Mouse (Mus musculus): ENCODE measurements around the gene Arl15. TPM values are rescaled to one million over a fixed set of nuclear protein-coding genes. Genes with fewer than 3 reads are reported as not detected.

Arl15 gene
- polyA plus RNA-seq, 1 experiment from 2014 or later: 4.9 TPM

GRCm38 (mm10) chr13:113983633-113984032, 189.3 kb downstream of the Arl15 start:
- Histone ChIP-seq H3K4me2 (replicated peaks; ENCODE audit: low read depth) (no peak overlapping the region), H3K27ac (ENCODE audit: low read depth, low read length) (no peak overlapping the region), H3K27me3 (replicated peaks; ENCODE audit: control insufficient read depth, insufficient read depth, low read length) (no peaks in the 10 kb centered on the region), H3K4me1 (replicated peaks; ENCODE audit: control insufficient read depth, insufficient read depth, low read length) (no peaks in the 10 kb centered on the region), H3K36me3 (ENCODE audit: control insufficient read depth, insufficient read depth) (no peaks in the 10 kb centered on the region), H3K4me3 (ENCODE audit: low read depth, low read length) (no peak overlapping the region), H3K9ac (ENCODE audit: low read depth, low read length) (no peak overlapping the region), H3K9me3 (ENCODE audit: control insufficient read depth) (no peaks in the 10 kb centered on the region)
- no peak for ATAC-seq
- WGBS: 56% methylated on average over 6 of the region's 6 CpGs
- no peak for TF ChIP-seq CTCF (IDR thresholded peaks at IDR 0.05; ENCODE audit: low read depth)

- no peak for ATAC-seq
- Histone ChIP-seq H3K4me1 (replicated peaks; ENCODE audit: control insufficient read depth, insufficient read depth, low read length) (no peaks in the 10 kb centered on the region), H3K9me3 (ENCODE audit: control insufficient read depth) (no peaks in the 10 kb centered on the region), H3K4me3 (ENCODE audit: low read depth, low read length) (no peak overlapping the region), H3K27me3 (replicated peaks; ENCODE audit: control insufficient read depth, insufficient read depth, low read length) (no peaks in the 10 kb centered on the region), H3K4me2 (replicated peaks; ENCODE audit: low read depth) (no peak overlapping the region), H3K27ac (ENCODE audit: low read depth, low read length) (no peak overlapping the region), H3K36me3 (ENCODE audit: control insufficient read depth, insufficient read depth) (no peaks in the 10 kb centered on the region), H3K9ac (ENCODE audit: low read depth, low read length) (no peak overlapping the region)
- WGBS: 96% methylated on average over 4 of the region's 4 CpGs
- no peak for TF ChIP-seq CTCF (IDR thresholded peaks at IDR 0.05; ENCODE audit: low read depth)
Observed at GRCm38 (mm10) chr13:113984491-113984890, 190.2 kb downstream of the Arl15 start.

- H3K4me3 ChIP-seq (ENCODE audit: low read depth, low read length): no peak overlapping the region
- no peaks in the 10 kb centered on the region for H3K4me1 ChIP-seq (replicated peaks; ENCODE audit: control insufficient read depth, insufficient read depth, low read length)
- H3K36me3 ChIP-seq (ENCODE audit: control insufficient read depth, insufficient read depth): no peaks in the 10 kb centered on the region
- H3K4me2 ChIP-seq (replicated peaks; ENCODE audit: low read depth): no peak overlapping the region
- ATAC-seq: no peak
- no peaks in the 10 kb centered on the region for H3K9me3 ChIP-seq (ENCODE audit: control insufficient read depth)
- no peak overlapping the region for H3K9ac ChIP-seq (ENCODE audit: low read depth, low read length)
- TF ChIP-seq CTCF (IDR thresholded peaks at IDR 0.05; ENCODE audit: low read depth): no peak
- H3K27ac ChIP-seq (ENCODE audit: low read depth, low read length): no peak overlapping the region
- H3K27me3 ChIP-seq (replicated peaks; ENCODE audit: control insufficient read depth, insufficient read depth, low read length): no peaks in the 10 kb centered on the region
- whole genome bisulfite sequencing: 91% methylated on average over 13 of the region's 13 CpGs
Observed at GRCm38 (mm10) chr13:113986864-113987562, 192.7 kb downstream of the Arl15 start.

GRCm38 (mm10) chr13:113990247-113990646, 195.9 kb downstream of the Arl15 start:
- Histone ChIP-seq H3K36me3 (ENCODE audit: control insufficient read depth, insufficient read depth) (no peaks in the 10 kb centered on the region), H3K9ac (ENCODE audit: low read depth, low read length) (no peak overlapping the region), H3K4me2 (replicated peaks; ENCODE audit: low read depth) (no peak overlapping the region), H3K4me3 (ENCODE audit: low read depth, low read length) (no peak overlapping the region), H3K4me1 (replicated peaks; ENCODE audit: control insufficient read depth, insufficient read depth, low read length) (no peaks in the 10 kb centered on the region), H3K27ac (ENCODE audit: low read depth, low read length) (no peak overlapping the region), H3K27me3 (replicated peaks; ENCODE audit: control insufficient read depth, insufficient read depth, low read length) (no peaks in the 10 kb centered on the region), H3K9me3 (ENCODE audit: control insufficient read depth) (no peaks in the 10 kb centered on the region)
- ATAC-seq: no peak
- no peak for TF ChIP-seq CTCF (IDR thresholded peaks at IDR 0.05; ENCODE audit: low read depth)
- WGBS: 69% methylated on average over 3 of the region's 3 CpGs

GRCm38 (mm10) chr13:113990701-113991100, 196.4 kb downstream of the Arl15 start:
- H3K9ac ChIP-seq (ENCODE audit: low read depth, low read length): no peak overlapping the region
- ATAC-seq: no peak
- TF ChIP-seq CTCF (IDR thresholded peaks at IDR 0.05; ENCODE audit: low read depth): no peak
- 81% methylated on average over 10 of the region's 10 CpGs for WGBS
- H3K36me3 ChIP-seq (ENCODE audit: control insufficient read depth, insufficient read depth): no peaks in the 10 kb centered on the region
- H3K27me3 ChIP-seq (replicated peaks; ENCODE audit: control insufficient read depth, insufficient read depth, low read length): no peaks in the 10 kb centered on the region
- no peak overlapping the region for H3K27ac ChIP-seq (ENCODE audit: low read depth, low read length)
- no peaks in the 10 kb centered on the region for H3K9me3 ChIP-seq (ENCODE audit: control insufficient read depth)
- no peak overlapping the region for H3K4me3 ChIP-seq (ENCODE audit: low read depth, low read length)
- no peaks in the 10 kb centered on the region for H3K4me1 ChIP-seq (replicated peaks; ENCODE audit: control insufficient read depth, insufficient read depth, low read length)
- no peak overlapping the region for H3K4me2 ChIP-seq (replicated peaks; ENCODE audit: low read depth)

- Histone ChIP-seq H3K9me3 (ENCODE audit: control insufficient read depth) (no peaks in the 10 kb centered on the region), H3K4me1 (replicated peaks; ENCODE audit: control insufficient read depth, insufficient read depth, low read length) (no peaks in the 10 kb centered on the region), H3K27me3 (replicated peaks; ENCODE audit: control insufficient read depth, insufficient read depth, low read length) (no peaks in the 10 kb centered on the region), H3K4me2 (replicated peaks; ENCODE audit: low read depth) (no peak overlapping the region), H3K27ac (ENCODE audit: low read depth, low read length) (no peak overlapping the region), H3K4me3 (ENCODE audit: low read depth, low read length) (no peak overlapping the region), H3K9ac (ENCODE audit: low read depth, low read length) (no peak overlapping the region), H3K36me3 (ENCODE audit: control insufficient read depth, insufficient read depth) (no peaks in the 10 kb centered on the region)
- TF ChIP-seq CTCF (IDR thresholded peaks at IDR 0.05; ENCODE audit: low read depth): no peak
- 81% methylated on average over 2 of the region's 2 CpGs for WGBS
- no peak for ATAC-seq
Observed at GRCm38 (mm10) chr13:113993066-113993465, 198.8 kb downstream of the Arl15 start.

Data from intestine, postnatal 0 days (tissue).